Mouse (Mus musculus) heart, postnatal 36 days (tissue): ENCODE data around the gene Col23a1. TPM values are rescaled to one million over a fixed set of nuclear protein-coding genes. Genes with fewer than 3 reads are reported as not detected.

Experiments
- DNase-seq, 2 experiments: peaks; one replicate each; pipeline ENCODE4 v3.0.0; 2021 to 2022
- intact Hi-C: fragments of 180-260 bp; cut with DNase I; formaldehyde crosslinking; loops from one replicate; pipeline ENCODE4 v1.15.1; 2025
- total RNA-seq, 2 experiments: library from RNA; stranded (reverse); gene quantifications; 2 replicates each; pipeline ENCODE4 v1.2.3; 2021

Gene Col23a1
- total RNA-seq, 2 experiments from 2014 or later: 1.3 to 1.4 TPM

DNA sequence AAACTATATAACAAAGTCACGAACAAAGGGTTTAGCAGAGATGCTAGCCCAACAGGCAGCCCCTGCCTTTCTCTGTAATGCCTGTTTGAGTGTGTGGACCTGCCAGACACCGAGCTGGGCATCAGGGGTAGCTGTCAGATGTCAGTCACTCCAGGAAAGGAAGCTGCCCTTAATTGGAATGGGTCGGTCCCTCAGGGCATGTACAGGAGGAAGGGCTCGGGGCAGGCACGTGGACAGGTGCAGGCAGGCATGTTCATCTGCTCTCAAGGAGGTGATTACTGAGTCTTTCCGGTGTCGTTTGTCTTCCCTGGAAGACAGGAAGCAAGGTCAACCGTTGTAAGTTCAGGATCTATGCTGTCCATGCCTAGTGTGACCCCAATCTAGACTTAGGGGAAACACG lies 233.9 kb downstream of the Col23a1 start:
- intact Hi-C loops: no loop called here
- no peak for DNase-seq

DNA sequence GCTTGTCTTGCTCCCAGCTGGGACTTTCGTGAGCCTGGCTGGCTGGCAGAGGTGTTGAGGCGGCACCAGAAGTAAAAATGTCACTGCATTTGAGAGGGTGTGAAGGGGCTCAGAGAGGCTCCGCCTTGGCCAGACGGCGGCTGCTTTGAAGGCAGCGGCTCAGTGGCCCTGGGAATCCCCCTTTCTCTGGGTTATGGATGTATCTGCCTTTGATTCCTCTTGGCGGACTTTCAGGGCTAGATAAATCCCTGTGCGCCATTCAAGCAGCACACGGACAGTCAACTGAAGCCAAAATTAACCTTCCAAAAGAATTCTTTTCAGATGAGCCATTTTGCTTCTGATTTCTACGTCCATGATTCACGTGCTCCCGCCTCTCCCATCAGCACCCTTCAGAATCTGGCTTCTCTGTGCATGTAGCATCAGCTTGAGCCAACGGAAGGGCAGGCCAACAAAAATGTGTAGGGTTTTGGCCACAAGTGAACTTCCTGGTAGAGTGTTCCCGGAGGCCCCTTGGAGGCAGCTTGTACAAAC lies 237.0 kb downstream of the Col23a1 start:
- intact Hi-C loops: no loop called here
- no peak for DNase-seq

- intact Hi-C loops: loop anchor here (5.0 kb wide), 2 partner anchors 86 to 591 kb away; partner anchors contain the start of gene 4933414I15Rik
- no peak for DNase-seq
Observed at GRCm38 (mm10) chr11:51533128-51533533, 243.4 kb downstream of the Col23a1 start.

DNA sequence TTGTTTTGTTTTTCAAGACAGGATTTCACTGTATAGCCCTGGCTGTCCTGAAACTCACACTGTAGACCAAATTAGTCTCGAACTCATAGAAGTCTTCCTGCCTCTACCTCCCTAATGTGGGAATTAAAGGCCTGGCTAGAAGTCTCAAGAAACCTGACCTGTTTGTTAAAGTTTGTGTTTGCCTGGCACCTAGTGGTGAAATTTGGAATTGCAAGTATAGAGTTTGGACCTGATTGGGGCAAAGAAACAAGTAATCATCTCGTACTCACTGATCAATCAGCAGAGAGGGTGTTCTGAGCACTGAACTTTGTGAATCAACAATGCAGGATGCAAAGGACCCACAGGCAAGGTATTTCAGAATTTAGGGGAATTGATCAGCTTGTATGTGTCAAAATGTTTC lies 244.6 kb downstream of the Col23a1 start:
- peak; percentile 40 to 66 for DNase-seq
- intact Hi-C loops: loop anchor here (1.0 to 5.0 kb wide), 4 partner anchors 87 to 592 kb away; partner anchors contain the start of genes 4933414I15Rik and Col23a1

DNA sequence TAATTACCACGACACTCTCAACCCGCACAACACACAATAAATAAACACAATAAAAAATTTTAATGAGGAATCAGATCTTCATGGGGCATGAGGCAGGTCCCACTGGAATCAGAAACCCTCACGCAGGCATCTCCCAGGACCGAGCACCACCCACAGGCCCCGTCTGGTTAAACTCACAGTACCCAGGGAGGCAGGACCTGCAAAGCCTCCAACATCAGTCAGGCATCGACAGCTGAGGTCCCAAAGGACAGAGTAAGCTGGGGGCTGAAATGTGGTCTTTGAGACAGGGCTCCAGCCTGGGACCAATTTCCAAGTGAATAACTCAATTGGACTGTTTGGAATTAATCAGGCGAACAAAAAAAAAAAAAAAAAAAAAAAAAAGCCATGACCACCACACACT lies 248.7 kb downstream of the Col23a1 start:
- DNase-seq: no peak
- intact Hi-C loops: no loop called here

DNA sequence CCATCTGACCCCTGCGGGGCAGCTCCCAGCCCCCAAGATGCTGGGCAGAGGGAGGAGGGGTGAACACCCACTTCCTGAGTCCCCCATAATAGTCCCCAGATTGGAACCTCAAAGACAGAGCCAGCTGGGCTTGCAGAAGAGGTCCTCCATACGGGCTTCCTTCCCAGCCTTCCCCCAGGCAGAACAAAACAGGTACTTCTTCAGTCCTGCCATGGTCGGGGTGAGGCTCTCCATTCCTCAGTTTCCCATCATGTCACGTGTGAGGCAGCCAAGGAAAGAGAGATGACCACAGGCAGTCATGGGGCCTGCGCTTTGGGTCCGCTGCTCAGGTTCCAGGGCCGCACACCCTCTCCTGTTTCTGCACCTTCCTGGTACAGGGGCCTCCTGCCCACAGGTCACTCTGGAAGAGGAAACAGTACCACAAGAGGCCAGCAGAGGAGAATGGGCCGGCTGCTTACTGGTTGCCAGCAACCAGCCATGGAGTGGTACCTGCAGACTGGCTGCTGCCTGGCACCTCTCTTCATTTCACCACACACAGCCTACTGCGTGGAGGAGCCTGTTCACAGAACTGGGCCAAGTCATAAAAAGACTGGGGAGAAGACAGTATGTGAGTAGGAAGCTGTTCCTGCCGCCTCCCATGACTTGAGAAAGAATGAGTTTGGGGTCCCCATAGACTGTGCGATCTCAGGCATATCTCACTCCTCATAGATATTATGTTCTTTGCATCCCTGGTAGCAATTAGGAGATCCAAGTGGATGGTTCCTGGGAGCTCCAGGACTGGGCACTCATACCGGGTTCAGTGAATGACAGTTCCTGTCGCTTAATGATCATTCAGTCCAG lies 249.4 kb downstream of the Col23a1 start:
- DNase-seq: no peak
- intact Hi-C loops: loop anchor here (1.0 kb wide), 1 partner anchor 43 kb away; no protein-coding TSS in a partner anchor

DNA sequence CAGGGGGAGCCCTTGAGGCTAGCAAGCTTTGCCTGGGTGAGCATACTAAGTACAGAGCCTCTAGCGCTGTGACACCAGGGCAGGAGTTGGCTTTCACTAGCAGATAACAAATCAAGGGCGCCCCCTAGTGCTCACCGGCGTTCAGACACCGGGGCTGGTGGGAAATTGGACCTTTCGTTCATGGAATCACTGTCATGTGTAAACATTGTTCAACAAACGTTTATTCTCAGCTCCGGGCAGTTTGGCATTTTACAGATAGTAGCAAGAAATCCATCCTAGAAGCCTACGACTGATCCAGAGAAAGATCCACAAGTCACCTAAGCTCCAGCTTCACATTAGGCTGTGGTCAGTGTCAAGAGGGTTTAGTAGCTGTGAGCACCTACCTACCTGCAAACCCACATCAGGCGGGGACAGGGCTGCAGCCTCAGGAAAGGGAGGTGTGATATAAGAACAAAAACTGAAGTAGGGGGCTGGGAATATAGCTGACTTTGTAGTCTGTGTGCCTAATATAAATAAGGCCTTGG lies 250.1 kb downstream of the Col23a1 start:
- intact Hi-C loops: loop anchor here (1.0 to 5.0 kb wide), 2 partner anchors 42 to 142 kb away; no protein-coding TSS in a partner anchor
- DNase-seq: peak; percentile 90 to 97

GRCm38 (mm10) chr11:51542424-51542823 lies 252.7 kb downstream of the Col23a1 start:
- DNase-seq: no peak
- intact Hi-C loops: loop anchor here (5.0 kb wide), 1 partner anchor 140 kb away; no protein-coding TSS in a partner anchor

DNA sequence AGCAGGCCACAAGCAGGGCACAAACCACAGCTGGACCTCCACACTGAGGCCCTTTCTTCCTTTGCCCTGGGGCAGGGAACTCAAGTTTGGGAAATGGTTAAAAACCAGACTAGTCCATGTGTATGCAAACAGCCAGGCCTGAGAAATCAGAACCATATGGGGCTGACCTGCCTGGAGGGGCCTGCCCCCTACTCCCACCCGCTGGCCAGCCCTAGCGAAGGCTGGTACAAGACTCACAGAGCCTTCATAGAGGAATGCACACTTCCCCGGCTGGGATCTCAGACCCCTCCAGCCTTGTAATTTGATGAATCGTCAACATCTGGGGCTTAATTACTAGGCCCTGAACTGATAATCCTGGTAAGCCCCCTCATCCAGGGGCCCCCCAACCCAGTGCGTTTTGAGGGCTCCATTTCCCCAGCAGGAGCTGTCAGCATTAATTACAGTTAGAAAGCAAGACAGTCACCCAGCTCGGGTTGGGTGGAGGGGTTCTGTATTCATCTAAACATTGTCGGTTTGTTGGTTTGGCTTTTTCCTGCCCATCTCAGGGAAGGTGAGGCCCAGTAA lies 253.8 kb downstream of the Col23a1 start:
- intact Hi-C loops: loop anchor here (5.0 kb wide), 1 partner anchor 139 kb away; no protein-coding TSS in a partner anchor
- no peak for DNase-seq

GRCm38 (mm10) chr11:51544413-51544812 lies 254.7 kb downstream of the Col23a1 start:
- DNase-seq: no peak

GRCm38 (mm10) chr11:51545811-51546210 lies 256.1 kb downstream of the Col23a1 start:
- intact Hi-C loops: no loop called here
- no peak for DNase-seq

More at GRCm38 (mm10) chr11:51544413-51544812, 254.7 kb downstream of the Col23a1 start:
- intact Hi-C loops: loop anchor here (5.0 kb wide), 1 partner anchor 138 kb away; no protein-coding TSS in a partner anchor

DNA sequence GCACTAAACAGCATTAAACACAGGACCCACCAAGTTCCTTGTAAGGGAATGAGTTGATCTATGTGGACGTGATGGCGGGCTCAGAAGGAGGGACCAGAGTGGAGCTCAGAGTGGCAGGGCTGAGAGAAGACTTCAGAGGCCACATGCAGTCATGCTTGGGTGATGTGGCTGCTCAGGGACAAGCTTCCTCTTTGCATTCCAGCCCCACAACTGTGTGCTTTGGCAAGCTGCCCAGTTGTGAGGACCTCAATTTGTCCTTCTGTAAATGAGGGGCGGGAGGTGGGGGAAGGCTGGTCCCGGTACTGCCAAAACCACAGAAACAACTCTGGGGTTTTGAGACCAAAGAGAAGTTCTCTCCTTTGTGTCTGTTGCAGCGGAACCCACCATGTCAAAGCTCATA lies 261.5 kb downstream of the Col23a1 start:
- intact Hi-C loops: no loop called here
- DNase-seq: no peak

GRCm38 (mm10) chr11:51552091-51552490 lies 262.4 kb downstream of the Col23a1 start:
- no peak for DNase-seq
- intact Hi-C loops: no loop called here

GRCm38 (mm10) chr11:51554590-51554989 lies 264.9 kb downstream of the Col23a1 start:
- intact Hi-C loops: no loop called here
- DNase-seq: no peak

GRCm38 (mm10) chr11:51555066-51555465 lies 265.3 kb downstream of the Col23a1 start:
- no peak for DNase-seq
- intact Hi-C loops: no loop called here

GRCm38 (mm10) chr11:51563276-51563675 lies 273.6 kb downstream of the Col23a1 start:
- intact Hi-C loops: no loop called here
- DNase-seq: no peak

DNA sequence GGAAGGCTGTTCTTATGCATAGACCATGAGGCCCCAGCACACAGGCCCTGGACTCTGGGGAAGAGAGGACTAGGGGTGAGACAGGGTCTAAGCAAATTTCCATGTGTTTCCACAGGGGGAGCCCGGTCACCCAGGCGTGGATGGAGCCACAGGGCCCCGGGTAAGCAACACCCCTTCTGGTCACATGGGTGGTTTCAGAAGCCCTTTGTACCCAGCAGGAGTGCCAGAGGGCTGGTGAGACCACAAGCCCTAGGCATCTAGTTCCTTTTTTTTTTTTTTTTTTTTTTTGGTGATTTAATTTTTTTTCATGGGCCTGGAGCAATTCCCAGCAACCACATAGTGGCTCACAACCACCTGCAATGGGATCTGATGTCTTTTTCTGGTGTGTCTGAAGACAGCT lies 275.3 kb downstream of the Col23a1 start:
- no peak for DNase-seq
- intact Hi-C loops: no loop called here

DNA sequence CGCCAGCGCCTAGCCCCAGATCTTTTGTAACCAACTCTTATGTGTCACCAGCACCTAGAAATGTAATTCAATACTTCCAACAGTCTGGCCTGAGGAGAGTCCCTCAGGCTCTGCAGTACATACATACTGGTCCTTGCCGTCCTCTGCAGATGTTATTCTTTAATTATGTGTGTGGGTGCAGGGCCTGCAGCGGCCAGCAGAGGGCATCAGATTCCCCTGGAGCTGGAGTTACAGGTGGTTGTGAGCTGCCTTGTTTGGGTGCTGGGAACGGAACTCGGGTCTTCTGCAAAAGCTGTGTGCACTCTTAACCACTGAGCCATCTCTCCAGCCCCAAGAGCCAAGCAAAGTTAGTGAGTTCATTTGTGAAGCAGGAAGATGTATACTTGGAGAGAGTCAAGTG lies 276.2 kb downstream of the Col23a1 start:
- intact Hi-C loops: no loop called here
- DNase-seq: no peak

- intact Hi-C loops: no loop called here
- DNase-seq: no peak
Observed at GRCm38 (mm10) chr11:51568801-51569200, 279.1 kb downstream of the Col23a1 start.

DNA sequence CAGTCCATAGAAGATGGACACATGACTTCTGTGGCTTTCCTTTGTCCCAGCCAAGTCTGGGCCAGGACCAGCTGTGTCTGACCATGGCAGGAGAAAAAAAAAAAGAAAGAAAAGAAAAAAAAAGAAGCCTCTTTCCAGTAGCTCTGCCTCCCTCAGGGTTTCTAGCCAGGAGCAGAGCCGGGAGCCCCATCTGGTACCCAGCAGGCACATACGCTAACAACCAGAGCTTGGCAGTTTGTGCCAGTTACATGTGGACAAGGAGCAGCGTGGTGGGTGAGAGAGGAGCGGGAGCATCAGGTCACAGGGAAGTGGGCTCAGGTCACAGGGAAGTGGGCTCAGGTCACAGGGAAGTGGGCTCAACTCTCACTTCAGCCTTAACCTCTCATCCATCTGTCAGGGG lies 286.7 kb downstream of the Col23a1 start:
- intact Hi-C loops: no loop called here
- DNase-seq: no peak

- no peak for DNase-seq
- intact Hi-C loops: no loop called here
Observed at GRCm38 (mm10) chr11:51577587-51577986, 287.9 kb downstream of the Col23a1 start.
